Comparison of ENCODE assay signal across 9 mouse cellular contexts in the genomic region with DNA sequence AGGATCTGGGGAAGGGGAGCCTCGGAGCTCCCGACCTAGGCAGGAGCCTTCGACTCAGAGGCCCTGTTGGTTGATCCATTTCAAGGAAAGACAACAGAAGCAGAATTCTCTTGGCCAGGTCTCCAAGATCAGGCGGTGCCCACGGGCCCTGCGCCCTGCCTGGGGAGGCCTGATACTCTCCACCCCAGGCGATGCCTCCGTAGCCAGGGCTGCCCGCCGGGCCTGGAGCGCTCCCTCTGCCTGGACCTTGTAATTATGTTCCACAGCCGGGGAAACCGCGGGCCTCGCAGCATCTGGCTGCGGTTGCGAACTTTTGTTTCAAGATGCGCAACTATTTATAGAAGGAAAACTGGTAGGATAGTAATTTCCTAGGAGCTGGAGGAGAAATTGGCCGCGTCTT. TPM values are rescaled to one million over a fixed set of nuclear protein-coding genes. Genes with fewer than 3 reads are reported as not detected.
A peak's percentile ranks its signal among the peaks of the same experiment; 100 is the strongest.
DNase-seq lines count a peak whose midpoint lies in the region; ATAC-seq lines count a peak whose summit lies in the region.
"Had no signal": no experiment of that assay in that cellular context is flagged by ENCODE, and none has a peak within 500 bp of the region (broad histone marks: within the 10 kb centered on the region; RNA-seq: fewer than 3 reads in every experiment).

No protein-coding gene starts in this region.

- no peaks in the 10 kb centered on the region for H3K36me3 ChIP-seq in heart, embryonic 13.5 days
- H3K36me3 ChIP-seq in hindbrain, embryonic 10.5 days = 0 out of 2 replicates have a peak, but pooled peaks cover 3% of the 10 kb centered on the region
- no peaks in the 10 kb centered on the region for H3K36me3 ChIP-seq in midbrain, embryonic 15.5 days (replicated peaks)

- DNase-seq in heart, postnatal 14 days = no peak
- DNase-seq in MN1 (ENCODE audit: low spot score) = peak; percentile 34
- DNase-seq in hindbrain, embryonic 10.5 days (ENCODE audit: low spot score) = peak; percentile 58
- DNase-seq in right cerebral cortex, postnatal 14 days = no peak
- DNase-seq in urinary bladder, postnatal 14 days (ENCODE audit: low spot score) = no peak
- DNase-seq: adrenal gland, postnatal 10 days had no signal

- H3K9ac ChIP-seq in heart, embryonic 13.5 days = no peak overlapping the region
- H3K9ac ChIP-seq in midbrain, embryonic 15.5 days = no peak overlapping the region

- ATAC-seq in heart, embryonic 13.5 days (ENCODE audit: extremely low read depth, insufficient number of reproducible peaks, low FRiP score, low TSS enrichment) = no peak
- no peak for ATAC-seq in midbrain, embryonic 15.5 days (replicated peaks)
- no peak for ATAC-seq in erythroblast, adult 5-6 weeks (replicated peaks; ENCODE audit: low FRiP score, poor library complexity, severe bottlenecking)

- peak overlapping the region; percentile 37 for H3K4me3 ChIP-seq in heart, embryonic 13.5 days
- H3K4me3 ChIP-seq in hindbrain, embryonic 10.5 days = peak overlapping the region; percentile 77
- H3K4me3 ChIP-seq in midbrain, embryonic 15.5 days = peak overlapping the region; percentile 45

- intact Hi-C loops in heart, postnatal 14 days (cut with DNase I) = no loop called here

- no peak overlapping the region for H3K27ac ChIP-seq in heart, embryonic 13.5 days (replicated peaks)
- H3K27ac ChIP-seq in hindbrain, embryonic 10.5 days = peak overlapping the region; percentile 92
- peak overlapping the region; percentile 60 for H3K27ac ChIP-seq in midbrain, embryonic 15.5 days

- no peaks in the 10 kb centered on the region for H3K9me3 ChIP-seq in heart, embryonic 13.5 days
- no peaks in the 10 kb centered on the region for H3K9me3 ChIP-seq in hindbrain, embryonic 10.5 days
- no peaks in the 10 kb centered on the region for H3K9me3 ChIP-seq in midbrain, embryonic 15.5 days

- peak overlapping the region; percentile 60 for H3K4me2 ChIP-seq in heart, embryonic 13.5 days
- peak overlapping the region; percentile 100 for H3K4me2 ChIP-seq in midbrain, embryonic 15.5 days

- H3K4me1 ChIP-seq in heart, embryonic 13.5 days = peaks cover 32% of the 10 kb centered on the region
- peaks cover 89% of the 10 kb centered on the region for H3K4me1 ChIP-seq in hindbrain, embryonic 10.5 days (replicated peaks)
- H3K4me1 ChIP-seq in midbrain, embryonic 15.5 days = peaks cover 48% of the 10 kb centered on the region

- WGBS in heart, embryonic 13.5 days = 3% methylated on average over 20 of the region's 20 CpGs
- 1% methylated on average over 20 of the region's 20 CpGs for WGBS in hindbrain, embryonic 10.5 days
- 1% methylated on average over 20 of the region's 20 CpGs for WGBS in midbrain, embryonic 15.5 days

- H3K27me3 ChIP-seq in heart, embryonic 13.5 days (replicated peaks) = peaks cover 100% of the 10 kb centered on the region
- H3K27me3 ChIP-seq in hindbrain, embryonic 10.5 days (ENCODE audit: insufficient read depth, poor library complexity, severe bottlenecking) = peaks cover 98% of the 10 kb centered on the region
- peaks cover 53% of the 10 kb centered on the region for H3K27me3 ChIP-seq in midbrain, embryonic 15.5 days (replicated peaks)

RNA-seq across cellular contexts. Expression of a gene that starts 6.2 kb away (rescaled TPM):
- 3.5 and 4.6 TPM in 2 replicates for polyA plus RNA-seq in heart, embryonic 13.5 days (2015; fragmentation: Nextera tagmentation; extraction: Ambion mirVana)
- total RNA-seq in heart, postnatal 14 days (2021) = under 1 TPM; 0.20 to 0.88 TPM
- 52.3 and 127 TPM in 2 replicates for polyA plus RNA-seq in hindbrain, embryonic 10.5 days (2016; fragmentation: Nextera tagmentation; extraction: Ambion mirVana)
- 33.2 and 35.0 TPM in 2 replicates for polyA plus RNA-seq in midbrain, embryonic 15.5 days (2015; fragmentation: Nextera tagmentation; extraction: Ambion mirVana)
- total RNA-seq in erythroblast, adult 5-6 weeks (2015; ENCODE audit: low replicate concordance) = not detected in 2 replicates
- not detected in 2 replicates for total RNA-seq in erythroblast, adult 5-6 weeks (2017; ENCODE audit: low replicate concordance)

Comparison
In these comparisons a context has a peak if more than half of its experiments do, and no peak if none do; other contexts are left out.
1. DNase-seq: peak in MN1 (single experiment) and hindbrain, embryonic 10.5 days (single experiment); none in heart, postnatal 14 days (0 of 2), right cerebral cortex, postnatal 14 days (single experiment) and urinary bladder, postnatal 14 days (single experiment).
2. Peak in every context shown above with its lines, with median percentiles within 50 percentile points of each other: H3K4me3 ChIP-seq.